Mouse (Mus musculus) limb, embryonic 14.5 days (tissue): ENCODE data around the gene 1810049J17Rik. TPM values are rescaled to one million over a fixed set of nuclear protein-coding genes. Genes with fewer than 3 reads are reported as not detected.

Experiments
- ATAC-seq: fragments of 200-750 bp; cut with Nextera tagmentation; 2 replicates; pipeline ENCODE4 v1.8.0; 2017; ENCODE audit warnings: low read depth, moderate number of reproducible peaks, moderate TSS enrichment; ENCODE audit not compliant: low FRiP score
- DNase-seq: peaks from one replicate; pipeline ENCODE4 v3.0.0-alpha.2; 2015; ENCODE audit warnings: low spot score
- H3K27ac ChIP-seq: fragments of 300-500 bp; sonication (generic); replicated peaks from 2 replicates; pipeline ENCODE4 v1.5.1; 2014; ENCODE audit warnings: low read depth, mild to moderate bottlenecking, low read length, moderate library complexity, mixed read lengths
- H3K27me3 ChIP-seq: fragments of 300-500 bp; sonication (generic); 2 replicates; pipeline ENCODE4 v1.6.1; 2014; ENCODE audit warnings: low read length, mixed read lengths; ENCODE audit not compliant: control insufficient read depth, insufficient read depth
- H3K36me3 ChIP-seq: fragments of 300-500 bp; sonication (generic); 2 replicates; pipeline ENCODE4 v1.6.1; 2014; ENCODE audit warnings: mild to moderate bottlenecking, low read length, moderate library complexity, mixed read lengths; ENCODE audit not compliant: control insufficient read depth, insufficient read depth
- H3K4me1 ChIP-seq: fragments of 300-500 bp; sonication (generic); 2 replicates; pipeline ENCODE4 v1.6.1; 2014; ENCODE audit warnings: antibody characterized with exemption, low read length, mixed read lengths; ENCODE audit not compliant: control insufficient read depth, insufficient read depth
- H3K4me2 ChIP-seq: fragments of 300-500 bp; sonication (generic); replicated peaks from 2 replicates; pipeline ENCODE4 v1.6.1; 2014; ENCODE audit warnings: low read depth, mild to moderate bottlenecking, low read length, moderate library complexity; ENCODE audit not compliant: severe bottlenecking
- H3K4me3 ChIP-seq: fragments of 300-500 bp; sonication (generic); replicated peaks from 2 replicates; pipeline ENCODE4 v1.5.1; 2014; ENCODE audit warnings: low read length
- H3K9ac ChIP-seq: fragments of 300-500 bp; sonication (generic); 2 replicates; pipeline ENCODE4 v1.6.1; 2014; ENCODE audit warnings: mild to moderate bottlenecking, low read depth, low read length, moderate library complexity; ENCODE audit not compliant: severe bottlenecking
- H3K9me3 ChIP-seq: fragments of 300-500 bp; sonication (generic); 2 replicates; pipeline ENCODE4 v1.6.1; 2016; ENCODE audit warnings: low read length; ENCODE audit not compliant: control insufficient read depth
- POLR2A ChIP-seq: fragments of 200-500 bp; IDR thresholded peaks from 2 replicates; pipeline ENCODE4 v1.8.0; 2012; ENCODE audit warnings: inconsistent platforms, mild to moderate bottlenecking, moderate library complexity, borderline replicate concordance; ENCODE audit not compliant: insufficient read depth, insufficient read length; ENCODE audit errors: extremely low read depth
- WGBS: fragments of 180-500 bp; shearing (Covaris S2); extraction: QIAGEN DNeasy Blood & Tissue Kit; methylation state at CpG from one replicate; pipeline ENCODE4 v1.1.7; 2014; 5-methylcytosine and 5-hydroxymethylcytosine counted together
- polyA plus RNA-seq, 2 experiments: library from polyadenylated mRNA; depleted of rRNA in 1 of 2; stranded (reverse) in 1 of 2; unstranded in 1 of 2; fragments of >200 nt; fragmentation: Nextera tagmentation in 1 of 2; extraction: Ambion mirVana in 1 of 2; gene quantifications; 2 replicates each; pipeline versions ENCODE4 v1.2.1 to v1.2.3; 2012 to 2014

Gene 1810049J17Rik
- polyA plus RNA-seq, 2 experiments: 0.62 TPM; not detected in 1

GRCm38 (mm10) chr15:12317290-12317689, 4.4 kb downstream of the 1810049J17Rik start:
- H3K27ac ChIP-seq: no peak overlapping the region
- no peaks in the 10 kb centered on the region for H3K27me3 ChIP-seq
- H3K36me3 ChIP-seq: no peaks in the 10 kb centered on the region
- ATAC-seq (no peak), DNase-seq (no peak)
- no peak overlapping the region for H3K9ac ChIP-seq
- 0 out of 2 replicates have a peak, but pooled peaks cover 6% of the 10 kb centered on the region for H3K4me1 ChIP-seq
- H3K4me2 ChIP-seq: no peak overlapping the region
- no peaks in the 10 kb centered on the region for H3K9me3 ChIP-seq
- no peak for TF ChIP-seq POLR2A
- H3K4me3 ChIP-seq: no peak overlapping the region
- WGBS: 87% methylated on average over 5 of the region's 5 CpGs

DNA sequence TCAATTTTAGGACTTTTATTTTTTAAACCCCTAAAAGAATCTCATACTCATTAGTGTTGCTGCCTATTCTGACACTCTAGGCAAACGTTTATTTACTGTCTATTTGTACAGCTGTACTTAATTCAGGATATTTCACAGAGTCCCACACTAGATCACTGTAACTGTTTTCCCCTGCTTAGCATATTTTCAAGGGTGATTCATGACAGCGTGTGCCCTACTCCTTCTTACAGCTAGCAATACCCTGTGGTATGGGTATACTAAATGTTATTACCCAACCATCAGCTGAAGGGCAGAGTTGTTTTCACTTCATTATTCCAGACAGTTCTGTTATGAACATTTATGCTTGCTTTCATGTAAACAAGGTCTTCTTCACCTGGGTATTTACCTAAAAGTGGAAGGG, 5.7 kb downstream of the 1810049J17Rik start:
- H3K36me3 ChIP-seq: no peaks in the 10 kb centered on the region
- H3K27ac ChIP-seq: no peak overlapping the region
- ATAC-seq (no peak), DNase-seq (no peak)
- H3K4me3 ChIP-seq: no peak overlapping the region
- no peak overlapping the region for H3K4me2 ChIP-seq
- H3K9ac ChIP-seq: no peak overlapping the region
- H3K9me3 ChIP-seq: no peaks in the 10 kb centered on the region
- H3K4me1 ChIP-seq: 0 out of 2 replicates have a peak, but pooled peaks cover 6% of the 10 kb centered on the region
- WGBS: 62% methylated on average over 2 of the region's 2 CpGs
- TF ChIP-seq POLR2A: no peak
- H3K27me3 ChIP-seq: no peaks in the 10 kb centered on the region

DNA sequence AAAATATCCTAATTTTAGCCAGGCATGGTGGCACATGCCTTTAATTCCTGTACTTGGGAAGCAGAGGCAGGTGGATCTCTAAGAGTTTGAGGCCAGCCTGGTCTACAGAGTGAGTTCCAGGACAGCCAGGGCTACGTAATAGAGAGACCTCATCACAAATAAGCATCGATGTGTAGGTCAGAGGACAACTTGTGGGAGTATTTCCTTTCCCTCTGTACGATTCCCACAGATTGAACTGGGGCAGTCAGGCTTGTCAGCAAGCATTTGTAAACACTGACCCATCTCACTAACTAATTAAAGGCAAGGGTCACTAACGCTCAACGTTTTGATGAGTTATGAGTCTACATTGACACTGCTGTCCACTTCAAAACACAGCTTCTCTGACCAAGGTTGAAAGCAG, 7.1 kb downstream of the 1810049J17Rik start:
- no peak overlapping the region for H3K4me3 ChIP-seq
- H3K4me2 ChIP-seq: no peak overlapping the region
- H3K36me3 ChIP-seq: no peaks in the 10 kb centered on the region
- H3K27ac ChIP-seq: no peak overlapping the region
- no peak overlapping the region for H3K9ac ChIP-seq
- WGBS: 78% methylated on average over 5 of the region's 5 CpGs
- ATAC-seq (no peak), DNase-seq (no peak)
- no peaks in the 10 kb centered on the region for H3K4me1 ChIP-seq
- no peaks in the 10 kb centered on the region for H3K9me3 ChIP-seq
- H3K27me3 ChIP-seq: no peaks in the 10 kb centered on the region
- TF ChIP-seq POLR2A: no peak

GRCm38 (mm10) chr15:12313255-12313654, 8.4 kb downstream of the 1810049J17Rik start:
- 23% methylated on average over 1 of the region's 1 CpGs for WGBS
- H3K9ac ChIP-seq: no peak overlapping the region

GRCm38 (mm10) chr15:12311465-12311864, 10.2 kb downstream of the 1810049J17Rik start:
- Histone ChIP-seq H3K4me2 (no peak overlapping the region), H3K27me3 (no peaks in the 10 kb centered on the region), H3K9ac (no peak overlapping the region), H3K27ac (no peak overlapping the region), H3K9me3 (no peaks in the 10 kb centered on the region), H3K4me3 (no peak overlapping the region), H3K36me3 (no peaks in the 10 kb centered on the region), H3K4me1 (no peaks in the 10 kb centered on the region)
- ATAC-seq (no peak), DNase-seq (no peak)
- 83% methylated on average over 7 of the region's 7 CpGs for WGBS
- TF ChIP-seq POLR2A: no peak

More at GRCm38 (mm10) chr15:12313255-12313654, 8.4 kb downstream of the 1810049J17Rik start:
- ATAC-seq (no peak), DNase-seq (no peak)
- Histone ChIP-seq H3K4me2 (no peak overlapping the region), H3K36me3 (no peaks in the 10 kb centered on the region), H3K9me3 (no peaks in the 10 kb centered on the region), H3K27me3 (no peaks in the 10 kb centered on the region), H3K27ac (no peak overlapping the region), H3K4me3 (no peak overlapping the region), H3K4me1 (no peaks in the 10 kb centered on the region)
- TF ChIP-seq POLR2A: no peak

GRCm38 (mm10) chr15:12310676-12311075, 11.0 kb downstream of the 1810049J17Rik start:
- H3K4me1 ChIP-seq: no peaks in the 10 kb centered on the region
- H3K4me3 ChIP-seq: no peak overlapping the region
- H3K27ac ChIP-seq: no peak overlapping the region
- H3K9me3 ChIP-seq: no peaks in the 10 kb centered on the region
- WGBS: 77% methylated on average over 4 of the region's 4 CpGs
- H3K27me3 ChIP-seq: no peaks in the 10 kb centered on the region
- no peak for TF ChIP-seq POLR2A
- DNase-seq: no peak
- H3K9ac ChIP-seq: no peak overlapping the region
- no peak overlapping the region for H3K4me2 ChIP-seq
- no peak for ATAC-seq
- H3K36me3 ChIP-seq: no peaks in the 10 kb centered on the region
